Mouse (Mus musculus) C2C12 (cell line): ENCODE measurements around the gene Jam3. TPM values are rescaled to one million over a fixed set of nuclear protein-coding genes. Genes with fewer than 3 reads are reported as not detected.

Source experiments
- H3K27me3 ChIP-seq: one replicate; pipeline ENCODE4 v1.6.1; 2011; ENCODE audit not compliant: control insufficient read depth, insufficient read depth, insufficient read length
- H3K36me3 ChIP-seq: one replicate; pipeline ENCODE4 v1.6.1; 2011; ENCODE audit not compliant: control insufficient read depth, insufficient read depth
- H3K4me3 ChIP-seq: one replicate; pipeline ENCODE4 v1.5.1; 2011; ENCODE audit warnings: mild to moderate bottlenecking, control low read depth; ENCODE audit not compliant: poor library complexity, insufficient read depth, severe bottlenecking
- H3K79me2 ChIP-seq: one replicate; pipeline ENCODE4 v1.6.1; 2011; ENCODE audit not compliant: control insufficient read depth, insufficient read depth
- H3K79me3 ChIP-seq: one replicate; pipeline ENCODE4 v1.6.1; 2011; ENCODE audit warnings: low read depth, control low read depth
- H3ac ChIP-seq: one replicate; pipeline ENCODE3; 2011; ENCODE audit warnings: low read depth; ENCODE audit not compliant: control insufficient read depth, insufficient read length
- CEBPB ChIP-seq: IDR thresholded peaks from one replicate; pipeline ENCODE4 v1.6.1; 2011; ENCODE audit warnings: low read depth, mild to moderate bottlenecking, control low read depth, moderate library complexity
- CTCF ChIP-seq: IDR thresholded peaks from one replicate; pipeline ENCODE4 v1.5.1; 2011; ENCODE audit not compliant: control insufficient read depth, insufficient read depth, insufficient read length
- FOSL1 ChIP-seq: IDR thresholded peaks from one replicate; pipeline ENCODE4 v1.8.0; 2011; ENCODE audit warnings: mild to moderate bottlenecking, low read length; ENCODE audit not compliant: poor library complexity, insufficient read depth, severe bottlenecking
- MAX ChIP-seq: IDR thresholded peaks from one replicate; pipeline ENCODE4 v1.6.1; 2011; ENCODE audit warnings: mild to moderate bottlenecking, control low read depth
- MYOD1 ChIP-seq: IDR thresholded peaks from one replicate; pipeline ENCODE4 v1.6.1; 2011; ENCODE audit warnings: low read depth; ENCODE audit not compliant: control insufficient read depth, insufficient read length
- MYOG ChIP-seq: IDR thresholded peaks from one replicate; pipeline ENCODE4 v1.6.1; 2011; ENCODE audit not compliant: control insufficient read depth, insufficient read length; ENCODE audit errors: extremely low read depth
- USF1 ChIP-seq: IDR thresholded peaks from one replicate; pipeline ENCODE4 v1.6.1; 2011; ENCODE audit warnings: low read depth, mild to moderate bottlenecking, control low read depth, moderate library complexity
- polyA plus RNA-seq: library from polyadenylated mRNA; unstranded; fragments of >200 nt; fragmentation: generic; extraction: Trizol; gene quantifications from one replicate; pipeline ENCODE4 v1.2.1, GENCODE M21; 2012; ENCODE audit warnings: missing spikeins

Gene Jam3
- polyA plus RNA-seq, 1 experiment, result 15.8 TPM

GRCm38 (mm10) chr9:27074677-27075076 is 80.5 kb downstream of the Jam3 start:
- TF ChIP-seq USF1, result no peak
- TF ChIP-seq MAX, result no peak
- TF ChIP-seq MYOD1, result no peak
- no peak for TF ChIP-seq CTCF
- TF ChIP-seq CEBPB, result no peak
- TF ChIP-seq MYOG, result no peak
- no peak for TF ChIP-seq FOSL1
- Histone ChIP-seq H3K4me3 (no peak overlapping the region), H3K79me2 (no peaks in the 10 kb centered on the region), H3K27me3 (no peaks in the 10 kb centered on the region), H3ac (no peak overlapping the region), H3K36me3 (peaks cover 69% of the 10 kb centered on the region), H3K79me3 (no peaks in the 10 kb centered on the region)

- H3ac ChIP-seq, result no peak overlapping the region
- TF ChIP-seq MYOD1 (no peak), USF1 (no peak), MYOG (no peak), MAX (no peak), CEBPB (no peak), CTCF (no peak), FOSL1 (no peak)
- no peaks in the 10 kb centered on the region for H3K79me2 ChIP-seq
- peaks cover 71% of the 10 kb centered on the region for H3K36me3 ChIP-seq
- no peak overlapping the region for H3K4me3 ChIP-seq
- H3K79me3 ChIP-seq, result no peaks in the 10 kb centered on the region
- H3K27me3 ChIP-seq, result no peaks in the 10 kb centered on the region
Observed at GRCm38 (mm10) chr9:27070895-27071294, 84.3 kb downstream of the Jam3 start.

- H3K4me3 ChIP-seq, result no peak overlapping the region
- no peaks in the 10 kb centered on the region for H3K79me3 ChIP-seq
- peaks cover 57% of the 10 kb centered on the region for H3K36me3 ChIP-seq
- H3ac ChIP-seq, result no peak overlapping the region
- TF ChIP-seq CEBPB, result no peak
- TF ChIP-seq MYOG, result no peak
- no peak for TF ChIP-seq FOSL1
- TF ChIP-seq MAX, result no peak
- no peak for TF ChIP-seq USF1
- TF ChIP-seq CTCF, result no peak
- TF ChIP-seq MYOD1, result no peak
- H3K79me2 ChIP-seq, result no peaks in the 10 kb centered on the region
- H3K27me3 ChIP-seq, result no peaks in the 10 kb centered on the region
Observed at GRCm38 (mm10) chr9:27058341-27058740, 96.9 kb downstream of the Jam3 start.

- H3ac ChIP-seq, result no peak overlapping the region
- no peak overlapping the region for H3K4me3 ChIP-seq
- TF ChIP-seq MYOG, result no peak
- no peak for TF ChIP-seq MYOD1
- H3K79me2 ChIP-seq, result no peaks in the 10 kb centered on the region
- peaks cover 65% of the 10 kb centered on the region for H3K36me3 ChIP-seq
- no peaks in the 10 kb centered on the region for H3K79me3 ChIP-seq
- no peaks in the 10 kb centered on the region for H3K27me3 ChIP-seq
Observed at GRCm38 (mm10) chr9:27049492-27049891, 105.7 kb downstream of the Jam3 start.

Other genes with a start within 250 kb of the Jam3 start
- not detected for gene Gm1110, start 232.3 kb downstream of the Jam3 start, polyA plus RNA-seq
- gene Acad8, start 155.9 kb downstream of the Jam3 start, polyA plus RNA-seq, result 20.9 TPM
- 81.1 TPM for gene Thyn1, start 155.7 kb downstream of the Jam3 start, polyA plus RNA-seq
- gene Vps26b, start 125.4 kb downstream of the Jam3 start, polyA plus RNA-seq, result 33.3 TPM
- 12.5 TPM for gene Ncapd3, start 125.2 kb downstream of the Jam3 start, polyA plus RNA-seq
- 0.15 TPM for gene Igsf9b, start 143.8 kb upstream of the Jam3 start, polyA plus RNA-seq
- gene Spata19, start 241.4 kb upstream of the Jam3 start, polyA plus RNA-seq, result not detected